Mouse (Mus musculus): ENCODE data around the gene Rere.
"Not testable (repeated sequence)": the region's sequence is repeated elsewhere in the genome, so short reads cannot be mapped to it uniquely, and the experiment has no call there.

The Rere gene

DNA sequence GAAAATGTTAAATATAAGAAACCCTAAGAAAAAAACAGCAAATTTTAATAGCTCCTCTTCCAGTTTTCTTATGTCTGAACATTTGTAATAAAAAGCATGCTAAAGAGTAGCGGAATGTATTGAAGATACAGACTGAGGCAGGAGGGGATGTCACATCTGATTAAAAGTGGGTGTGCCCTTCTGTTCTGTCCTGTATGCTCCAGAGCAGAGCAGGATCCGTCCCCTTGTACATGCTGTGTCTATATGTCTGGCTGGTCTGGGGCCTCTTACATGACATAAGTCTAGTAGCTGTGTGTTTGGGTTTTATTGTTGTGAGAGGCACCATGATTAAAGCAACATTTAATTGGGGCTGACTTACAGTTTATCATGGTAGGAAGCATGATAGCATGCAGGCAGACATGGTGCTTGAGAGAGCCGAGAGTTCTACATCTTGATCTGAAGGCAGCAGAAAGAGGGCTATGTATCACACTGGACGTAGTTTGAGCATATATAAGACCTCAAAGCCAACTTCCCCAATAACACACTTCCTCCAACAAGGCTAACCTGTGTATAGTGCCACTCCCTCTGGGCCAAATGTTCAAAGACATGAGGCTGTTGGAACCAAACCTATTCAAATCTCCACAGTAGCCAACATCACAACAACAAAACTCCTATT lies 189.4 kb downstream of the Rere start:
- DNase-seq: no peak

DNA sequence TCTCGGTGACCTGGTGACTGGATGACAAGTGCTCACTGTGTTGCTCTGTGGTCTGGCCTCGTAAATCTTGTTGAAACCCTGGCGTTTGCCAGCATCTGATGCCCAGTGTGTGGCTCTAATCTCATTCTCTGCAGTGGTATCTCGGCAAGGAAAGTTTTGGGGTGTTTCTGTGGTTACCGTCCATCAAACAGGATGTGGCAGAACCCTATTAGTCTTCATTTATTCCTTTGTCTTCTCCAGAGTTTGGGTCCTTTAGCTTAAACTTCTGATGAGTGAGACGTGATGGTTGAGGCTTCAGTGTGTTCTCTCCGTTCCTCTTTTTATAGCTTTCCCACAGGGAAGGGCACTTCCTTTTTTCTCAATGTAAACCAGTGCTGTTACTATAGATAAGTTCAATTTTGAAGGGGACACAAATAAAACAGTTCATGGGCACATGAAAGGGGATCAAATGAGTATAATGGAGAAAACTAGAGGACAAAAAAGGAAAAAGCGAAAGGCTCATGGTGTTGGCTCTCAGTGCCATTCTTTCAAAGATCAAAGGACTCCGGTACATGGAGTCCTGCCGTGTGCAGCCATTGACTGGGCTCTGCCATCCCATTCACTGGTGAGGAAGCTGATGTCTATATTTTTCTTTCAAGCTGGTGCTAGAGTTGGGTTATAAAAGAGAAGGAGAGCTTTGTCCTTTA lies 191.4 kb downstream of the Rere start:
- DNase-seq: no peak

GRCm38 (mm10) chr4:150473437-150474070 lies 192.1 kb downstream of the Rere start:
- no peak for DNase-seq

DNA sequence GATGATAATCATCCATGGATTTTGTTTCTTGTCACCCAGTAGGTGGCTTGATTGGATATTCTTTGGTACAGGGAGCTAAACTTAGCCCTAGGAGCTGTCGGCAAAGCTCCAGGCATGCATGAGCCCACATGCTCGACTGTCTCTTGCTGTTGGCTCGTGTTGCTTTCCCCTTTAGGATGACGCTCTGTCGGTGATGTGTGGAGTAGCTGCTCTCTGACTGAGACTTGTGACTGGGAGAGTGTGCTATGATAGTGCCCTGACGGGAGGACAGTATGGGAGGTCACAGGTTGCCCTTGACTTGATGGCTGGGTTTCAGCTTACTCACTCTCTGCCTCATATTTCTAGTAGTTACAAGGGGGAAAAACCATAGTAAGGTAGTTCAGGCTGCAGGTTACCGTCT lies 192.6 kb downstream of the Rere start:
- no peak for DNase-seq

GRCm38 (mm10) chr4:150476258-150476657 lies 194.8 kb downstream of the Rere start:
- DNase-seq: no peak

DNA sequence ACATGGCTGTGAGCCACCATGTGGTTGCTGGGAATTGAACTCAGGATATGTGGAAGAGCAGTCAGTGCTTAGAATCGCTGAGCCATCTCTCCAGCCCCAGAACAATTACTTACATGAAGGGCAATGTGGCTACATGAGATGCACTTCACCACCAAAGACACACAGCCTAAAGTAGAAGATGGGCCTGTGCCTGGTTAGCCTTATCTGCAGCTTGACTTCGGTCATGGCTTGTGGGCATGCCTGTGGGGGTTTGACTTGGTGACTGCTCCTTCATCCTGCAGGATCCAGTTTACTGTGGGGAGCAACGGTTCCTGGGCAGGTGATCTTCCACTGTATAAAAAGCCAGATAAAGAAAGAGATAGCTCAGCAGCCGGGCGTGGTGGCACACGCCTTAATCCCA lies 196.6 kb downstream of the Rere start:
- DNase-seq: no peak

DNA sequence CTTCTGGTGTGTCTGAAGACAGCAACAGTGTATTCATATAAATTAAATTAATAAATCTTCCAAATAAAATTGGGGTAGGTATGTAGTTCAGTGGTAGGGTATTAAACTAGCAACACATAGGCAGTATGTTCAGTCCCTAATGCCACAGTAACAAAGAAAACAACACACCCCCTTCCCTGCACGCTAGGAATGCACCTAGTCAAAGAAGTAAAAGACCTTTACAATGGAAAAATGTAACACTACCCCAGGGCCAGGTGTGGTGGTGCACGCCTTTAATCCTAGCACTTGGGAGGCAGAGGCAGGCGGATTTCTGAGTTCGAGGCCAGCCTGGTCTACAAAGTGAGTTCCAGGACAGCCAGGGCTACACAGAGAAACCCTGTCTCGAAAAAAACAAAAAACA lies 201.6 kb downstream of the Rere start:
- not testable (repeated sequence) for DNase-seq

- no peak for DNase-seq
Measured at GRCm38 (mm10) chr4:150486097-150486496, 204.7 kb downstream of the Rere start.

- no peak for DNase-seq
Measured at GRCm38 (mm10) chr4:150487109-150487508, 205.7 kb downstream of the Rere start.

- DNase-seq: peak; percentile 90 to 94
Measured at GRCm38 (mm10) chr4:150488096-150488748, 206.8 kb downstream of the Rere start.

DNA sequence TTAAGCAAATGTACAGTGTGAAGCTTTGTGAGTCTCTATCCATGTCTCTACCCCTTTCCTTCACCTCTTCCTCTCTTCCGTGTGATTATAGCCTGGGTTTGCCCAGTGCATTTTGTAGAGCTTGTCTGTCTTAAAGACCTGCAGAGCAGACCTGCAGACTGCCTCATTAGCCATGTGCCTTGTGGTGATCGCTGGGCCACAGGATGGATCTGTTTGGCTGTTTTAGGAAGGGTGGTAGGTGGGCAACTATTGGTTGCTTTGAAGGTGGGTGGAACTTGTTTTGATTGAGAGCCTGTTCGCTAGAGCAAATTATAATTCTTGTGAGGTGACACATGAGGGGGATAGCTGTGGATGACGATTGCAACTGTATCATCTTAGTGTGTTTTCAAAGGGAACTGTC lies 207.3 kb downstream of the Rere start:
- no peak for DNase-seq

DNA sequence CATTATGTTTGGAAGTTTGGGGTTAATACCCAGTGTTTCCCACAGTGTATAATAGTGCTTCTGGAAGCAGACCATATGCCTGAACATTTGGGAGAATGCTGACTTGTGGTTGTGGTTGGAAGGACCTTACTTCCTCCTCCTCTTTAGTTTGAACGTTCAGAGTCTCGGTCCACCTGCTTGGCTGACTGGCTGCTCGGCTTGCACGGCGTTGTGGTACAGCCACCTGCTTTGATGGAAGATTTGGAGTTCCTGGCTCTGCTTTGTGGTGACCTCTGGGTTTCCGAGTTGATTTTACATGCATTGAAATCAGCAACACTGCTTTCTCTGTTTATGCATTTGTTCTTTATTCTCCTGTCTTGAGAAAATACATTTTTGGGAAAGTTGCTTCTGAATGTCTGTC lies 208.6 kb downstream of the Rere start:
- no peak for DNase-seq

DNA sequence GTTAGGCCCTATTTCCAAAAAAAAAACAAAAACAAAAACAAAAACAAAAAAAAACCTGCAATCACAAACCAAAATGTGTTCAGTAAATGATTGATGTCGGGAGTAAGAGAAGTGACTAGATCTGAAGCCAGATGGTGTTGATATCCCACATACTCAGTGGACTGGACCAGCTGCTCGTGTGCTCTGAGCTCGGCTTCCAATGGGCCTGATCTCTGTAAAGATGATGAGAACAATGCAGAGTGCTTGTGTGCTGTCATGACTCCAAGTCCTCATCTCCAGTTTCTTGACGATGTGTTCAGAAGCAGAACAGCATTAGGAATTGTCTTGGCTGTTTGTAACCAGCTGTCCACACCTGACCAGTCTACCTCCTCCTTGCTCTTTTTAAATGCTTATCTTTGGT lies 210.3 kb downstream of the Rere start:
- DNase-seq: no peak

DNA sequence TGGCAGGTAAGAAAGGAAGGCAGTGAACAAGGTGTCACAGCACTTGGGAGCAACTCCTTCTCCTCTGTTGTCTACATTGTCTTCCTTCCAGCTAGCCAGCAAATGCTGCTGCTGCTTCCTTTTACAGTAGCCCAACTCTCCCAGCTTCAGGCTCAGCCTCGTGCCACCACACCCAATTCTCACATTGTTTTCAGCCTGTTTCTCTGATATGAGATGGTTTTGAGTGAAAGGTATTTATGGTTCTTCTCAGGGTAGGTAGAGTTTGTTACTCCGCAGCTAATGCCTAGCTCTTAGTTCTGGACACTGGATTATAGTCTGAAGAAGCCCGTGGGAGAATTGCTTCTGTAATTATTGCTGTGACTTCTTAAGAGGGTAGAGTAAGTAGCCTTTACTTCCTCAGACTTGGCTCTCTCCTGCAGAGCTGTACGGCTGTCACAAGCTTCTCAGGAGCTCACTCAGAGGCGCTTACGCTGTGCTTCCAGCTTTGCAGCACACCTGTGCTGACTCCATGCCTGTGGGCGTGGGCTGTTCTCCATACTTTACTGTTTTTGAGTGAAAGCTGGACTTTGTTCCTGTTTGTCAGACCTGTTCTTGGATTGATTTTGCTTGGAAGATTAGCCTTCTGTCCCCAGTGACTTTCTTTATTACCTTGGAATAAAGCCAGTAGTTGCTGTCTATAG lies 212.0 kb downstream of the Rere start:
- DNase-seq: peak; percentile 31 to 41

- DNase-seq: not testable (repeated sequence)
Measured at GRCm38 (mm10) chr4:150493938-150494330, 212.5 kb downstream of the Rere start.

GRCm38 (mm10) chr4:150495568-150495967 lies 214.1 kb downstream of the Rere start:
- no peak for DNase-seq

GRCm38 (mm10) chr4:150504304-150505021 lies 223.0 kb downstream of the Rere start:
- no peak for DNase-seq

DNA sequence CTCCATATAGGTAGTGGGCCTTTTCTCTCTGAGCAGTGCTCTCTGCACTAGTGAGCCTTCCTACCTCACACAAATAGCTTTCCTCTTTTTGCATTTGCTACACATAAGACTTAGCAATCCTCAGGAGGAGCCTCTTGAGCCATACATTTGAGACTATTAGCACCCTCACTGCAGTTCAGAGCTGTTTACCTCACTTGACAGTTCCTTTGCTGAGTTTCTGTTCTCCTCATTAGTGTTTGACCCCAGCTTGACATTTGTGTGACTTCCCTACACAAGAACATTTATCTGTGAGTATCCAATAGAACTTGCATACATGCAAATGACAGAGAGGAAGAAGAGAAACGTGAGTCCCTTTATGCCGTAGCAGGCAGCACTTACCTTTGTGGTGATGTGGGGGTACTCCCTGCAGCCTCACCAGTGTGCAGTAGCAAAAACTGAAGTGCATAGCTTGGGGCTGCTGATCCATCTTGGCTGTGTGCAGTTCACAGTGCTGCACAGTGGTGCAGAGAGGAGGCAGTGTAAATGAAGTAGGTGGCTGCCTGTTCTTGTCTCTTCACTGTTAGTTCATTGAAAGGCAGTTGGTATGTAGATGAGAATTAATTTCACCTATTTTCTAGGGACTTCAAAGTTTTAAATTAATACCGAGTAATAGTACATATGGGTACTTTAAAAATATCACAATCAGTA lies 227.7 kb downstream of the Rere start:
- DNase-seq: no peak

DNA sequence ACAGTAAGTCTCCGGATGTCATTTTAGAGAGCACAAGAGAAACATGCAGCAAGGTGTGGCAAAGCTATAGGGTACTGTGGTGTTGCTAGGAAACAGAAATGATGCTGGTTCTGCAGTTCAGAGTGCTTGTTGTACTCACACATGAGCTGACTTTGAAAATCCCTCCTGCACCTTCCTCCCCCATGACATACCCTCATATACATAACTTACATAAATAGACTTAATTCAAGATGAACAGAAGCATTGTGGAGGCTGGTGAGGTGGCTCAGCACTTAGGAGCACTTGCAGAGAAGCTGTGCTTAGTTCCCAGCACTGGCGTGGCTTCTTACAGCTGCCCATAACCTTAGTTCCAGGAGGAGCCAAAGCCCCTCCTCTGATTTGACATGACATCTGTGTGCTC lies 228.6 kb downstream of the Rere start:
- no peak for DNase-seq

DNA sequence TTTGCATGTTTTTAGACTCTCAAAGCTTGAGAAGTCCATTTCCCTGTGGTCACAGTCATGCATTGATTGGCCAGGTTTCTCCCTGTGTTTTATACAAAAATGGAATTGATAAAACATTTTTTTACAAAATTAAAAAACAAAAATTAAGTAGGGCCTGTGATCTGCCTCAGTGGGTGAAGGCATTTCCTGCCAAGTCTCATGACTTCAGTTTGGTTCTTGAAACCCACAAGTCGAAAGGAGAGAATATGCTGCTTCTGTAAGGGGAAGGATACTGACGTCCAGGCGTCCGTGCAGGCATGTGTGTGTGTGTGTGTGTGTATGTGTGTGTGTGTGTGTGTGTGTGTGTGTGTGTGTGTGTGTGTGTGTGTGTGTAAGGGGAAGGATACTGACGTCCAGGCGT lies 231.9 kb downstream of the Rere start:
- not testable (repeated sequence) for DNase-seq

GRCm38 (mm10) chr4:150516201-150516600 lies 234.8 kb downstream of the Rere start:
- no peak for DNase-seq

DNA sequence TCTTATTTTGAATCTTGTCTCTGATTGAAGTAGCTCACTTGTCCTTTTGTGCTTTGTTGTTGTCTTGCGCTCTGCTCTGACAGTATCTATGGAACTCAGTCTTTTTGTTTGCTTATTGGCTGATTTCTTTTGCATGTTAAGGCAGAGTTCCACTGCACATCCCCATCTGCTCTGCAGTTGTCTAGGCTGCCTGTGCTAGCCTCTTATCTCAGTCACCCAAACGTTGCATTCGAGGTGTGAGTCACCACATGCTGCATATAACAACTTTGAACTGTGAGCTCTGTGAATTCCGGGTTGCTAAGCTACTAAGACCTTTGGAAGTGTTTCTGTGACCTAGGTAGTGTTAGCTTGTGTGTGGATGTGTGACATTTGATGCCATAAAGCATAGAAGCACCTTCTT lies 235.9 kb downstream of the Rere start:
- no peak for DNase-seq
